Mouse (Mus musculus) ES-Bruce4 (cell line): ENCODE data around the gene Cbll1.

Experiments
- CTCF ChIP-seq: IDR thresholded peaks from one replicate; pipeline ENCODE4 v1.8.1; 2011; ENCODE audit warnings: low read depth, low read length
- EP300 ChIP-seq: IDR thresholded peaks from 2 replicates; pipeline ENCODE4 v1.6.1; 2011; ENCODE audit warnings: low read depth, low read length; ENCODE audit not compliant: insufficient read depth

GRCm38 (mm10) chr12:31527407-31527806, 28.0 kb upstream of the Cbll1 start:
- TF ChIP-seq CTCF (no peak), EP300 (no peak)
